Mouse (Mus musculus): Measurements from ENCODE around the gene Gm39115.

Gene Gm39115

DNA sequence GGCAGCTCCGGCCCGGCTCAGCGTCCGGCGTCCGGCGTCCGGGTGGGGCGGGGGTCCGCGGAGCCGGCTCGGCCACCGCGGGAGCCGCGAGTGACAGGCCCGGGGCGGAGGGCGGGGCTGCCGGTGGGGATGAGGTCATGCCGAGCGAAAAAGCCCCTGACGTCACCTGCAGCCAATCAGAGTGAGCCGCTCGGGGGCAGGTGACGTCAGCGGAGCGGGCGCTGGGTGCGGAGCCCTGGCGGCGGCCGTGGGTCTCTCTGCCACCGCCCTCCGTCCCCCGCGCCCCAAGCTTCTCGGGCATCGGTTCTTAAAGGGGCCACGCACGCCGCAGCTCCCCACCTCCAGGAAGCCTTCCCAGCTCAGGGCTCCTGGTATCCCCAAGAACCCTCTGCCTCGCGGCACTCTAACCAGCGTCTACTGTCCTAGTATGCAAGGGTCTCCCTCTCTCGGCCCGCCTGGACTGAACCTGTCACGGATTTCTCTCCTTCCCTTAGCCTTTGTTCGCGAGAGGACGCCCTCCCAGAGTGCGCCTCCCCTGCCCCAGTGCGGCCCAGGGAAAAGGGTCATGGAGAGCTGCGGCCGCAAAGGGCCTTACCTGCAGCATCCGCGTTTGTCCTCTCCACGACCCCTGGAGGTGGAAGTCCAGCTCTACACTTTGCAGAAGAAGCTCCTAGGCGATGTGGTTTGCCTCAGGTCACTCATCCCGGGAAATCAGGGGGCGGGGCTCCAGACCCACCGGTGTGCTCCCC lies 40.5 kb downstream of the Gm39115 start, which contains the start of gene Dusp8:
Gene Dusp8, minus strand, starts transcription at position 661 of the 749 bp plus-strand sequence.
- DNase-seq (ENCODE audit: low read depth, low spot score) = peak; percentile 92

DNA sequence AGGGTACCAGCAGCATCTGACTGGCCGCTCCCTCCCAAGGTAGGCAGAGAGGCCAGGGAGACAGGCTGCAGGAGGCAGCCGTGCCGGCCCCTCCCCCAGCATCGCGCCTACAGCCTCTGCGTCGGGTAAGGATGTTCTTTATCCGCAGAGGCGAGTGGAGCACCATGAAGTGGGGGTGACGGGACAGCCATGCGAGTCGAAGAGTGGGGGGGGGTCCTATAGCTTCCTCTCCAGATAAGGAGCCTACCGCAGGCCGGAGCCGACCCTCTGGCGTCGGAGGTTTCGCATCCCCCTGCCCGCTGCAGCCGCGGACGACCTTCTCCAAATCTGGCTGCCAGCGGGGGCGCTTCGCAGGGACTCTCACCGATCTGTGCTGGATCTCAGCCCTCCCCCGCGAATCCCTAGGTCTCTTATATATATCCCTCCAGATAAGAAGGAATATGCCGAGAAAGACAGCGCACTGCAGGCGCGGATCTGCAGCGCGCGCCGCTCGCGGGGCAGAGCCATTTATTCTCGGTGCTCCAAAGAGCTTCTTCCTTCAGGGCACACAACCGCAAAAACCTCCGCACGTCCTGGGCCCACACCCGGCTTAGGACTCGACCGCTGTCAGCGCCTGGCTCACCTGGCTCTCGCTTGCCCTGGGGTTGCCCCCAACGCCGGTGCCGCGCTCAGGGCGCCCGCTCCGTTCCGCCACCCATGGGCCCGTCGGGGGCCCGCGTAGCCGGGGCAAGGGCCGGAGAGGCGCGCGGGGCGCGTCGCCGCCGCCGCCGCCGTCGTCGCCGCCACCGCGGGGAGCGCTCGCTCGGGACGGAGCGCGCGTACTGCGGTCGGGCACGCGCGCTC lies 41.3 kb downstream of the Gm39115 start:
- no peak for DNase-seq (ENCODE audit: low read depth, low spot score)

DNA sequence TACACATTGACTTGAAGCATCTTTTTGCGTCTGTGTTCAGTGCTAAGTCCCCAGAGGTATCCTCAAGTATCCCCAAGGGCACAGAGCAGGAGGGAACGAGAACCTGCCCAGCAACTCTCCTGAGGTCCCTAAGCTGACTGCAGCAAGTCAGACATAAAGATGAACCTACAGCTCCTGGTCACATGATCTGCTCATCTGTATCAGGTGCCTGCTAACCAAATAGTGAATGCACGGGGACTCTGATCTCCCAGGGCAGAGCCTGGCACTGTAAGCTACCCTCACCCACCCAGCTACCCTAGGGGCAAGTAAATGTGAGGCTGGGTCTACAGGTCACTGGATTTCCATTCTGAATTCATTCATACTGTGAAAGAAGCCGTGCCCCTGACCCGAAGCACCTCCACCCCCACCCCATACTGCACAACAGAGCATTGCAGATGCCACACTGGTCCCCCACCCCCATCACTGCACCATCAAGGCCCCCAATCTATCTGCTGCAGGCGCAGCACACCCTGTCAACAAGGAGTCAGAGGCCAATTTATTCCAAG lies 42.1 kb downstream of the Gm39115 start:
- no peak for DNase-seq (ENCODE audit: low read depth, low spot score)

DNA sequence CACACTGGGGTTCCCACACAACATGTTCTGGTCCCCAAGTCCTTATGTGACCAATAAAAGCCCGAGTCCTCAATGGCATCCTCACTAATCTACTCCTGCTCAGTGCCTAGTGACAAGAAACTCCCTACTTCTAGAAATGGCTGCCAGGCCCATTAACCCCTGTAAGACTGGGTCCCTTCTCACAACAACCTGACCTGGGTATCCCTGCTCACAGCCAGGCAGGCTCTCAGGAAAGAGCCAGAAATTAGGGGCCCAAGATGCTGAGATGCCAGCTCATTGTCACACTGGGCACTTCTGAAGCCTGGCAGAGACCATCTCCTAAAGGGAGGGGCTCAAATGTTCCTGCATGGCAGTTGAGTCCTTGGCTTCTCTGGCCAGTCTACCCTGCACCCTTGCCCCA lies 42.8 kb downstream of the Gm39115 start:
- no peak for DNase-seq (ENCODE audit: low read depth, low spot score)

- DNase-seq (ENCODE audit: low read depth, low spot score) = no peak
These were observed 44.0 kb downstream of the Gm39115 start for GRCm38 (mm10) chr7:142091848-142092247.

DNA sequence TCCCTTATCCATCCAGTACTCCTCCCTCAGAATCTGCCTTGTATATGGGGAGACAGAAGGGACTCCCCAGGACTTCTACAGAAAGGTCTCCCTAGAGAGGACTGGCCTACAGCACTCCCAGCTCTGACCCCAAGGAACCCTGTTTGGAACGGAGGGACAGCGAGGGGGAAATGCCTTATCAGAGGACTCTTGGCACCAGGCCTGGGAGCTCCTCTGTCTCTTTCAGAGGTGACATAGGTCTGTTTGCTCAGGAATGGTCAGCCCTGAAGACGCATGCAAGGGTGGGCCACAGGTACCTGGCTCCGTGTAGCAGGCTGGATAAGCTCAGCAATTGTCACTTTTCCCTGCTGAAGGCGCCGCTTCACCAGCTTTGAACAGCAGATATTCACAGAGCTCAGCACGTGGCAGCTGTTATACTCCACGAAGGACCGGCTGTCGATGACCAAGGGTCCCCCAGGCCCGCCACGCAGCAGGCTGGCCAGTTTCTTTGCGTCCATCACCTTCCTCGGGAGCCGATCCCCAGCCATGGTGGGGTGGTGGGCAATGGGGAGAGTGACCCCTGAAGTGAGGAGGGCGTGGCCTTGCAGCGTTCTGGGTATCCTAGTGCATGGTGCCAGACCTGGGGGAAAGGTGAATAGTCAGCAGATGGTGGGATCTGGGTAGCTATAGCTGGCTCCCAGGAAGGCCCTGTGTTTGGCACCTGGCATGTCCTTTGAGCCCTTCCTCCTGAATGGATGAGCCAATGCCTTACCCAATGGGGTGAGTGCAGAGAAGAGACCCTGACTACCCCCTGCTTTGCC lies 46.0 kb downstream of the Gm39115 start:
- DNase-seq (ENCODE audit: low read depth, low spot score) = no peak

DNA sequence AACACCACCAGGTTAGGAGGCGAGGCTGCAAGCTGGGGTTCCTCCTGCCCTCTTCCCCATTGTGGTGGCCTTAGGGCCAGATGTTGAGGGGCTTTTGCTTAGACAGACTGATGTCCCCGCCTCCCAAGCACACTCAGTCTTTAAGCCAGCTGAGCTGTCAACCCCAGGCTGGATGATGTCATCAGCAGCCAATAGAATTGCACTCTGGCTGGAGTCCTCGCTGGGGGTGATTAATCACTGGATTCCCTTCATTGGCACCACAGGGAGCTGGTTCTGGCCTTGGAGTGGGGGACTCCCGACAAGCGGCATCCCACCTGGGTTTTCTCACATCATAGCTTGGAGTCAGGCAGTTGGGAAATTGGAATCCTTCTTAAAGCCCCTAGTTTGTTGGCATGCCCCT lies 46.9 kb downstream of the Gm39115 start:
- peak; percentile 77 for DNase-seq (ENCODE audit: low read depth, low spot score)

GRCm38 (mm10) chr7:142087069-142087652 lies 48.7 kb downstream of the Gm39115 start:
- no peak for DNase-seq (ENCODE audit: low read depth, low spot score)

DNA sequence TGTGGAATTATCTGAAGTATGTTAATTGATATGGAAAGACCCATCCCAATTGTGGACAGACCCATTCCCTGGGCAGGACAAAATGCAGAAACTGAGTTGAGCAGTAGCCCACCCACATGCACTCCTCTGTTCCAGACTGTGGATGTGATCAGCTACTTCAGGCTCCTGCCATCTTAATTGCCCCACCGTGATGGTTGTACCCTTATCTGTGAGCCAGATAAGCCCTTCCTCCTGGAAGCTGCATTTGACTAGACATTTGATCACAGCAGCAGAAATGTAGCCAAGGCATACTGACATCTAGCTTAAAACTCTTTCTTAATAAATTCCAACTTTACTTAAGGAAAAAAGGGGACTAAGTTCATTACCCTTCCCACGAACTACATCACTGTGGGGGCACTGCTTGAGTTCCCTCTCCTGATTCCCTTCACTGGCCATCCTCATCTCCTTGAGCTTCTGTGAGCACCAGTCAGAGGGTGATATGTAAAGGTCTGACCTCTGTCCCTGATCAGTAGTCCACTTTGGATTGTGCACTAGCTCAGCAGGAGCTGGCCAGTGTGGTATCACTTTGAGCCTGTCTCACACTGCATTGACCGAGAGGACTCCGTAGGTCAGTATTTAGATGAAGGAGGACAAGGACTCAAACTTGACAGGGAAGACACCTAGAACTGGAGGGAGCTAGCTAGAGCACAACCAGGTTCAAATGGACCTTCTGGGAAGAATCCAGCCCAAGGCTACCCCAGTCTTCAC lies 49.5 kb downstream of the Gm39115 start:
- DNase-seq (ENCODE audit: low read depth, low spot score) = no peak
